Mouse (Mus musculus): Measurements from ENCODE around the gene Gm9903. TPM values are rescaled to one million over a fixed set of nuclear protein-coding genes. Genes with fewer than 3 reads are reported as not detected.

The Gm9903 gene
- polyA plus RNA-seq, 1 experiment from 2014 or later, result 1.3 TPM

DNA sequence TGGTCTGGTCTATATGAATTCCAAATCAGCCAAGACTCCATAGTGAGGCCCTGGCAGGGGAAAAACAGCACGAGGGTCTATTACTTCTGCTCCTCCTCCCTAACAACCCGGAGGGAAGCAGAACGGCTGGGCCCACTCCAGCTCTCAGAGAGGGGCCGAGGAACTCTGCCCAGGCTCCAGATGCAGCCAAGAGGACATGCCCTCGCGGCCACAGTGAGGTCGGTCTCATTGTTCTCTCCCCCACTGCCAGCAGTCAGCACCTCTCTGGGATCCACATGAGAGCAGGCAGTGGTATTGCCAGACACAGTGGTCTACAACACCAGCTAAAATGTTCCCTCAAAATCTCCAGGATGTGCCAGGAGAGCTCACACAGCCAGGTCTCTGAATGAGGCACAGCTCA is 23.1 kb upstream of the Gm9903 start:
- no peak overlapping the region for H3K9ac ChIP-seq (ENCODE audit: low read length)
- no peaks in the 10 kb centered on the region for H3K4me1 ChIP-seq (ENCODE audit: control insufficient read depth in 2 of 2, insufficient read depth in 2 of 2, low read length in 2 of 2)
- 76% methylated on average over 7 of the region's 7 CpGs for WGBS
- no peaks in the 10 kb centered on the region for H3K27me3 ChIP-seq (ENCODE audit: control insufficient read depth, insufficient read depth, low read length)
- no peak overlapping the region for H3K4me3 ChIP-seq (ENCODE audit: control insufficient read depth in 1 of 2, insufficient read depth in 1 of 2, low read depth in 1 of 2, low read length in 2 of 2)
- H3K36me3 ChIP-seq (ENCODE audit: control insufficient read depth, insufficient read depth, low read length), result peaks cover 69% of the 10 kb centered on the region
- no peaks in the 10 kb centered on the region for H3K9me3 ChIP-seq (ENCODE audit: control insufficient read depth, low read length)
- no peak for ATAC-seq (ENCODE audit: insufficient number of reproducible peaks, insufficient read depth, low FRiP score, low read depth)
- no peak overlapping the region for H3K27ac ChIP-seq (replicated peaks in 1 of 2; ENCODE audit: control insufficient read depth in 1 of 2, insufficient read depth in 1 of 2, low read depth in 2 of 2, low read length in 2 of 2)
- H3K4me2 ChIP-seq (ENCODE audit: low read length), result no peak overlapping the region

DNA sequence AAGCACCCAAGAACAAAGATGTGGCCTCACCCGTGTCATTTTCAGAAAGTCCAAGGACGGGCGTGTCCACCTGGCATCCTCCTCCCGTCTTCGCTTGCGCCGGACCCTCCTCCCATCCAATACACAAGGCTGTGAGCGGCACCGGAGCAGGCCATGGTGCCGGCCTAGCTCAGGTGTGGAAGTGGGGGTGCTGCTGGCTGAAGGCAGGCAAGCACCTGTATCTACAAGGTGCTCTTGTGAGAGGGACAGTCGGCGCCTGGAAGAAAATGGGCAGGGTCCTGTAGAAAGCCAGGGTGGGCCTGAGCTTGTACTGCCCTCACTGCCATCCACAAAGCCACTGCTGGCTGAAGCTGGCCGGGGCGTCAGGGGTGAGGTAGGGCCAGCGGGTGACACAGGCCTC is 22.3 kb upstream of the Gm9903 start:
- Histone ChIP-seq H3K36me3 (ENCODE audit: control insufficient read depth, insufficient read depth, low read length) (peaks cover 77% of the 10 kb centered on the region), H3K27ac (replicated peaks in 1 of 2; ENCODE audit: control insufficient read depth in 1 of 2, insufficient read depth in 1 of 2, low read depth in 2 of 2, low read length in 2 of 2) (no peak overlapping the region)

DNA sequence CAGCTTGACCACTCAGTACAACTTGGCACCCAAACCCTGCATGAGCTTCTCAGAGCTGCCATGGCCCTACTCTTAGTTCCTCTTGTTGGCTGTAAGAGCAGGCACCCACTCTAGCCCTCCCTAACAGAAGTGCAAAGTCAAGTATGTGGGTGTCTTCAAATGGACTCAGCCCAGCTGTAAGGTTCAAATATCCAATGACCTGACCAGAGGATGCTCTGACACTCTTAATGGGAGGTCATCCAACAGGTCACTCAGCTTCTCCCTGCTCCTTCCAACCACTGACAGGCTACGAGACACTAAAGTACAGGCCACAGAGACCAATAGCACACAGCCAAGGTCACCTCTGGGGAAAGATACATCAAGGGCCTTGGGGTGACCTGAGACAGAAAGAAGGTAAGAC is 20.5 kb upstream of the Gm9903 start:
- Histone ChIP-seq H3K27me3 (ENCODE audit: control insufficient read depth, insufficient read depth, low read length) (no peaks in the 10 kb centered on the region), H3K27ac (replicated peaks in 1 of 2; ENCODE audit: control insufficient read depth in 1 of 2, insufficient read depth in 1 of 2, low read depth in 2 of 2, low read length in 2 of 2) (no peak overlapping the region), H3K4me1 (ENCODE audit: control insufficient read depth in 2 of 2, insufficient read depth in 2 of 2, low read length in 2 of 2) (no peaks in the 10 kb centered on the region), H3K36me3 (ENCODE audit: control insufficient read depth, insufficient read depth, low read length) (peaks cover 85% of the 10 kb centered on the region), H3K4me2 (ENCODE audit: low read length) (no peak overlapping the region), H3K4me3 (ENCODE audit: control insufficient read depth in 1 of 2, insufficient read depth in 1 of 2, low read depth in 1 of 2, low read length in 2 of 2) (no peak overlapping the region), H3K9ac (ENCODE audit: low read length) (no peak overlapping the region), H3K9me3 (ENCODE audit: control insufficient read depth, low read length) (no peaks in the 10 kb centered on the region)
- no peak for ATAC-seq (ENCODE audit: insufficient number of reproducible peaks, insufficient read depth, low FRiP score, low read depth)
- 91% methylated on average over 1 of the region's 1 CpGs for WGBS

More for the DNA sequence above, 22.3 kb upstream of the Gm9903 start:
- WGBS, result 96% methylated on average over 15 of the region's 15 CpGs
- H3K27me3 ChIP-seq (ENCODE audit: control insufficient read depth, insufficient read depth, low read length), result no peaks in the 10 kb centered on the region
- no peaks in the 10 kb centered on the region for H3K9me3 ChIP-seq (ENCODE audit: control insufficient read depth, low read length)
- H3K4me3 ChIP-seq (ENCODE audit: control insufficient read depth in 1 of 2, insufficient read depth in 1 of 2, low read depth in 1 of 2, low read length in 2 of 2), result no peak overlapping the region
- no peak for ATAC-seq (ENCODE audit: insufficient number of reproducible peaks, insufficient read depth, low FRiP score, low read depth)
- no peak overlapping the region for H3K4me2 ChIP-seq (ENCODE audit: low read length)
- no peak overlapping the region for H3K9ac ChIP-seq (ENCODE audit: low read length)
- no peaks in the 10 kb centered on the region for H3K4me1 ChIP-seq (ENCODE audit: control insufficient read depth in 2 of 2, insufficient read depth in 2 of 2, low read length in 2 of 2)

DNA sequence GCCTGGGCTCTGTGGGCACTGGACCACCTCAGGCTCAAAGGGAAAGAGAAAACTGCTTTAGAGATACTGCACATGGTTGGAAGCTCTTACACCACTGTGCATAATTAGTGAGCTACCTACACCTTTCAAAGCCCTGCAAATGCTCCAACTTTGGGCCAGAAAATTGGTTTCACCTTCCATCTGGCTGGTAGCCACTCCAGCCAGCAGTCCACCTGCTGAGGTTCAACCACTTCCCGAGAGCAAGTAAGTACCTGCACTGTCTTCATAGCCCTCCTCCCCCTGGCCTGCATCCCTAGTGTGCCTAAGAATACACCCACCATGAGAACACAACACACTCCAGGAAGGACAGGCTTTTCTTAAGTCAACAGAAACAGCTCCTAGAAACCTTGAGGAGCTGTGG is 17.9 kb upstream of the Gm9903 start:
- H3K4me3 ChIP-seq (ENCODE audit: control insufficient read depth in 1 of 2, insufficient read depth in 1 of 2, low read depth in 1 of 2, low read length in 2 of 2), result no peak overlapping the region
- no peak for ATAC-seq (ENCODE audit: insufficient number of reproducible peaks, insufficient read depth, low FRiP score, low read depth)
- no peak overlapping the region for H3K9ac ChIP-seq (ENCODE audit: low read length)
- peaks cover 71% of the 10 kb centered on the region for H3K36me3 ChIP-seq (ENCODE audit: control insufficient read depth, insufficient read depth, low read length)
- no peak overlapping the region for H3K27ac ChIP-seq (replicated peaks in 1 of 2; ENCODE audit: control insufficient read depth in 1 of 2, insufficient read depth in 1 of 2, low read depth in 2 of 2, low read length in 2 of 2)
- no peaks in the 10 kb centered on the region for H3K4me1 ChIP-seq (ENCODE audit: control insufficient read depth in 2 of 2, insufficient read depth in 2 of 2, low read length in 2 of 2)
- 79% methylated on average over 1 of the region's 1 CpGs for WGBS
- no peak overlapping the region for H3K4me2 ChIP-seq (ENCODE audit: low read length)
- H3K9me3 ChIP-seq (ENCODE audit: control insufficient read depth, low read length), result no peaks in the 10 kb centered on the region
- H3K27me3 ChIP-seq (ENCODE audit: control insufficient read depth, insufficient read depth, low read length), result no peaks in the 10 kb centered on the region

- Histone ChIP-seq H3K9me3 (ENCODE audit: control insufficient read depth, low read length) (no peaks in the 10 kb centered on the region), H3K4me2 (ENCODE audit: low read length) (no peak overlapping the region), H3K9ac (ENCODE audit: low read length) (no peak overlapping the region), H3K4me1 (ENCODE audit: control insufficient read depth in 2 of 2, insufficient read depth in 2 of 2, low read length in 2 of 2) (no peaks in the 10 kb centered on the region), H3K4me3 (ENCODE audit: control insufficient read depth in 1 of 2, insufficient read depth in 1 of 2, low read depth in 1 of 2, low read length in 2 of 2) (no peak overlapping the region), H3K27ac (replicated peaks in 1 of 2; ENCODE audit: control insufficient read depth in 1 of 2, insufficient read depth in 1 of 2, low read depth in 2 of 2, low read length in 2 of 2) (no peak overlapping the region), H3K27me3 (ENCODE audit: control insufficient read depth, insufficient read depth, low read length) (no peaks in the 10 kb centered on the region), H3K36me3 (ENCODE audit: control insufficient read depth, insufficient read depth, low read length) (peaks cover 45% of the 10 kb centered on the region)
- ATAC-seq (ENCODE audit: insufficient number of reproducible peaks, insufficient read depth, low FRiP score, low read depth), result no peak
- 77% methylated on average over 6 of the region's 6 CpGs for WGBS
Observed at GRCm38 (mm10) chr5:33614391-33614790, 15.3 kb upstream of the Gm9903 start.

DNA sequence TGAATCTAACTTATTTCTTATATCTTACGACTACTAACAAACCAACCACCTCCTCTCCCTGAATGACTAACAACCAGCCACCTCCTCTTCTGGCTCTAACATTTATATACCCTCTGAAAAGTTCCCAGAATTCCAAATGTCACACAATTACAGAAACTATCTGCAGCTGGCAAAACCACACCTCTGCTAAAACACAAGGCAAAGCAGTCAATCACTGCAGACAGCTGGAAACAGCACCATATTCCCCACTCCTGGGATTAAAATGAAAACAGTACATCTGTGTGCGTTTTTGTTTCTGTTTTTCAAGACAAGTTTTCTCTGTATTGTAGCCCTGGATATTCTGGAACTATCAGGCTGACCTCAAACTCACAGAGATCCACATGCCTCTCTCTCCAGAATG is 7.1 kb upstream of the Gm9903 start:
- no peak overlapping the region for H3K9ac ChIP-seq (ENCODE audit: low read length)
- H3K4me2 ChIP-seq (ENCODE audit: low read length), result no peak overlapping the region
- ATAC-seq (ENCODE audit: insufficient number of reproducible peaks, insufficient read depth, low FRiP score, low read depth), result no peak
- peaks cover under 1 to 6% of the 10 kb centered on the region in 2 experiments; a peak in 2 of 4 replicates for H3K4me1 ChIP-seq (ENCODE audit: control insufficient read depth in 2 of 2, insufficient read depth in 2 of 2, low read length in 2 of 2)
- 93% methylated on average over 2 of the region's 2 CpGs for WGBS
- H3K27me3 ChIP-seq (ENCODE audit: control insufficient read depth, insufficient read depth, low read length), result no peaks in the 10 kb centered on the region
- H3K36me3 ChIP-seq (ENCODE audit: control insufficient read depth, insufficient read depth, low read length), result no peaks in the 10 kb centered on the region
- no peak overlapping the region for H3K4me3 ChIP-seq (ENCODE audit: control insufficient read depth in 1 of 2, insufficient read depth in 1 of 2, low read depth in 1 of 2, low read length in 2 of 2)
- no peaks in the 10 kb centered on the region for H3K9me3 ChIP-seq (ENCODE audit: control insufficient read depth, low read length)
- H3K27ac ChIP-seq (replicated peaks in 1 of 2; ENCODE audit: control insufficient read depth in 1 of 2, insufficient read depth in 1 of 2, low read depth in 2 of 2, low read length in 2 of 2), result no peak overlapping the region

DNA sequence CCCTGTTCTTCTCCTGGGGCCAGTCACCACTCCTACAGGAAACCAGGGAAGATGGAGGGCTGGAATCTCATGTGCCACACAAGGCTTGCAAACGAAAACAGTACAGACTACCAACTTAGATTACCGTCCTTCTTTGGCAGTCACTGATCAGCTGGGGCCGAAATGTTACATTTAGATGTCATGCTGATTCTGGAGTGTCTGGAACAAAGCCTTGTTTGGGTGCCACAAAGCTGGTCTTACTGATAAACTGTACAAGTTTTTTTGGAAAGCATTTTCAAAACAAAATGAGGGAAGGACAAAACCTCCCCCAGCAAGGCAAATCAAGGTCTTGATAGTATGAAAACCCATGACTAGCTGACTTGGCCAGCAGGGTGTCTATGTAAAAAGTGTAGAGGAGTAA is 6.0 kb upstream of the Gm9903 start:
- 68% methylated on average over 3 of the region's 3 CpGs for WGBS

DNA sequence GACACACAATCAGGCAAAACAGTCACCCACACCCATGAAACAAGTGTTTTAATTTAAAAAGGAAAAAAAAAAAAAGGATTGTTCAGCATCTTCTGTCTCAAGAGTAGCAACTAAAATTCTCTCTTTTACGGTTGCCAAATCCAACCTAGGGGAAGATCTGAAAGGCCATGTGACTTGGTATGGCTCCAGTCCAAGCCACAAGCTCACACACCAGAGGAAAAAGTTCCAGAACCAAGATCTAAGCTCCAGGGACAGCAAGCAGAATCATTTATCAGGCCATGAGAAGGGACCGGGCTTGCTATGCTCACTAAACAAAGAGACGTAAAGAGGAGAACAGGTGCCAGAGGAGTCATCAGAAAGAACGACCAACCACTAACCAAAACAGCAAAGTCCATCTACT is 1.8 kb upstream of the Gm9903 start:
- peak overlapping the region; percentile 22 to 89; a peak in 3 of 4 replicates for H3K4me3 ChIP-seq (ENCODE audit: control insufficient read depth in 1 of 2, insufficient read depth in 1 of 2, low read depth in 1 of 2, low read length in 2 of 2)
- peak overlapping the region; percentile 93 for H3K9ac ChIP-seq (ENCODE audit: low read length)
- no peak for ATAC-seq (ENCODE audit: insufficient number of reproducible peaks, insufficient read depth, low FRiP score, low read depth)
- peaks cover 6 to 18% of the 10 kb centered on the region in 2 experiments for H3K4me1 ChIP-seq (ENCODE audit: control insufficient read depth in 2 of 2, insufficient read depth in 2 of 2, low read length in 2 of 2)
- 31% methylated on average over 4 of the region's 4 CpGs for WGBS
- no peaks in the 10 kb centered on the region for H3K27me3 ChIP-seq (ENCODE audit: control insufficient read depth, insufficient read depth, low read length)
- H3K36me3 ChIP-seq (ENCODE audit: control insufficient read depth, insufficient read depth, low read length), result no peaks in the 10 kb centered on the region
- H3K4me2 ChIP-seq (ENCODE audit: low read length), result peak overlapping the region; percentile 90
- H3K9me3 ChIP-seq (ENCODE audit: control insufficient read depth, low read length), result no peaks in the 10 kb centered on the region
- no peak overlapping the region for H3K27ac ChIP-seq (replicated peaks in 1 of 2; ENCODE audit: control insufficient read depth in 1 of 2, insufficient read depth in 1 of 2, low read depth in 2 of 2, low read length in 2 of 2)

More for the DNA sequence above, 6.0 kb upstream of the Gm9903 start:
- no peak overlapping the region for H3K4me3 ChIP-seq (ENCODE audit: control insufficient read depth in 1 of 2, insufficient read depth in 1 of 2, low read depth in 1 of 2, low read length in 2 of 2)
- H3K9me3 ChIP-seq (ENCODE audit: control insufficient read depth, low read length), result no peaks in the 10 kb centered on the region
- H3K4me2 ChIP-seq (ENCODE audit: low read length), result no peak overlapping the region
- ATAC-seq (ENCODE audit: insufficient number of reproducible peaks, insufficient read depth, low FRiP score, low read depth), result no peak
- H3K27me3 ChIP-seq (ENCODE audit: control insufficient read depth, insufficient read depth, low read length), result no peaks in the 10 kb centered on the region
- no peak overlapping the region for H3K9ac ChIP-seq (ENCODE audit: low read length)
- peaks cover 4 to 13% of the 10 kb centered on the region in 2 experiments; a peak in 2 of 4 replicates for H3K4me1 ChIP-seq (ENCODE audit: control insufficient read depth in 2 of 2, insufficient read depth in 2 of 2, low read length in 2 of 2)
- H3K36me3 ChIP-seq (ENCODE audit: control insufficient read depth, insufficient read depth, low read length), result no peaks in the 10 kb centered on the region
- H3K27ac ChIP-seq (replicated peaks in 1 of 2; ENCODE audit: control insufficient read depth in 1 of 2, insufficient read depth in 1 of 2, low read depth in 2 of 2, low read length in 2 of 2), result no peak overlapping the region

All from heart, embryonic 14.5 days (tissue).